Mouse (Mus musculus) heart, embryonic 12.5 days (tissue): ENCODE results near the gene Tcf20. TPM values are rescaled to one million over a fixed set of nuclear protein-coding genes. Genes with fewer than 3 reads are reported as not detected.

Source experiments
- ATAC-seq: fragments of 200-750 bp; cut with Nextera tagmentation; 2 replicates; pipeline ENCODE4 v1.8.0; 2017; ENCODE audit warnings: moderate TSS enrichment, moderate library complexity; ENCODE audit not compliant: insufficient number of reproducible peaks, low FRiP score
- H3K27ac ChIP-seq: fragments of 300-500 bp; sonication (generic); 2 replicates; pipeline ENCODE4 v1.5.1; 2016; ENCODE audit warnings: mild to moderate bottlenecking, moderate library complexity; ENCODE audit not compliant: poor library complexity, severe bottlenecking
- H3K27me3 ChIP-seq: fragments of 300-500 bp; sonication (generic); replicated peaks from 2 replicates; pipeline ENCODE4 v1.6.1; 2016; ENCODE audit warnings: mild to moderate bottlenecking, moderate library complexity
- H3K36me3 ChIP-seq: fragments of 300-500 bp; sonication (generic); 2 replicates; pipeline ENCODE4 v1.6.1; 2016; ENCODE audit warnings: mild to moderate bottlenecking, moderate library complexity
- H3K4me1 ChIP-seq: fragments of 300-500 bp; sonication (generic); replicated peaks from 2 replicates; pipeline ENCODE4 v1.6.1; 2016; ENCODE audit warnings: mild to moderate bottlenecking
- H3K4me2 ChIP-seq: fragments of 300-500 bp; sonication (generic); 2 replicates; pipeline ENCODE4 v1.6.1; 2016; ENCODE audit warnings: mild to moderate bottlenecking, moderate library complexity
- H3K4me3 ChIP-seq: fragments of 300-500 bp; sonication (generic); 2 replicates; pipeline ENCODE4 v1.5.1; 2016; ENCODE audit warnings: mild to moderate bottlenecking
- H3K9ac ChIP-seq: fragments of 300-500 bp; sonication (generic); 2 replicates; pipeline ENCODE4 v1.6.1; 2016; ENCODE audit warnings: mild to moderate bottlenecking, moderate library complexity
- H3K9me3 ChIP-seq: fragments of 300-500 bp; sonication (generic); replicated peaks from 2 replicates; pipeline ENCODE4 v1.6.1; 2016; ENCODE audit warnings: mild to moderate bottlenecking, moderate library complexity
- WGBS: fragments of 180-500 bp; shearing (Covaris S2); methylation state at CpG from one replicate; pipeline ENCODE4 v1.1.7; 2016; 5-methylcytosine and 5-hydroxymethylcytosine counted together
- polyA plus RNA-seq: library from polyadenylated mRNA; unstranded; fragments of >200 nt; fragmentation: Nextera tagmentation; extraction: Ambion mirVana; gene quantifications from 2 replicates; pipeline ENCODE4 v1.2.1, GENCODE M21; 2016

Gene Tcf20
- polyA plus RNA-seq, 1 experiment from 2014 or later, result 5.4 TPM

GRCm38 (mm10) chr15:82922755-82923154 is 64.9 kb downstream of the Tcf20 start:
- peaks cover 78% of the 10 kb centered on the region for H3K4me1 ChIP-seq

GRCm38 (mm10) chr15:82922052-82922451 is 65.6 kb downstream of the Tcf20 start:
- peaks cover 78% of the 10 kb centered on the region for H3K4me1 ChIP-seq
- H3K36me3 ChIP-seq, result no peaks in the 10 kb centered on the region
- peak overlapping the region; percentile 66 for H3K4me2 ChIP-seq
- ATAC-seq, result peak; percentile 87
- peaks cover 43% of the 10 kb centered on the region for H3K27me3 ChIP-seq
- no peak overlapping the region for H3K4me3 ChIP-seq
- H3K9ac ChIP-seq, result no peak overlapping the region
- H3K27ac ChIP-seq, result peak overlapping the region; percentile 46
- no peaks in the 10 kb centered on the region for H3K9me3 ChIP-seq
- WGBS, result 23% methylated on average over 12 of the region's 12 CpGs

More at GRCm38 (mm10) chr15:82922755-82923154, 64.9 kb downstream of the Tcf20 start:
- 47% methylated on average over 4 of the region's 4 CpGs for WGBS
- Histone ChIP-seq H3K4me3 (no peak overlapping the region), H3K27ac (peak overlapping the region; percentile 46), H3K27me3 (peaks cover 43% of the 10 kb centered on the region), H3K36me3 (no peaks in the 10 kb centered on the region), H3K9ac (no peak overlapping the region), H3K9me3 (no peaks in the 10 kb centered on the region), H3K4me2 (peak overlapping the region; percentile 66; the same call in 1 of the 2 replicates)
- ATAC-seq, result no peak

GRCm38 (mm10) chr15:82921559-82921958 is 66.1 kb downstream of the Tcf20 start:
- Histone ChIP-seq H3K4me2 (peak overlapping the region; percentile 66), H3K9ac (no peak overlapping the region), H3K27me3 (peaks cover 39% of the 10 kb centered on the region), H3K27ac (0 out of 2 replicates have a peak overlapping the region, but pooled peaks have one; percentile 4), H3K4me3 (no peak overlapping the region), H3K36me3 (no peaks in the 10 kb centered on the region), H3K9me3 (no peaks in the 10 kb centered on the region), H3K4me1 (peaks cover 74% of the 10 kb centered on the region)
- 15% methylated on average over 1 of the region's 1 CpGs for WGBS
- ATAC-seq, result no peak

- Histone ChIP-seq H3K4me2 (peak overlapping the region; percentile 66), H3K9me3 (no peaks in the 10 kb centered on the region), H3K36me3 (no peaks in the 10 kb centered on the region), H3K4me1 (peaks cover 68% of the 10 kb centered on the region), H3K27ac (0 out of 2 replicates have a peak overlapping the region, but pooled peaks have one; percentile 4), H3K27me3 (peaks cover 39% of the 10 kb centered on the region), H3K4me3 (peak overlapping the region; percentile 31), H3K9ac (0 out of 2 replicates have a peak overlapping the region, but pooled peaks have one; percentile 31)
- ATAC-seq, result peak; percentile 41; the same call in 1 of the 2 replicates
- WGBS, result 8% methylated on average over 13 of the region's 13 CpGs
Measured at GRCm38 (mm10) chr15:82920895-82921515, 66.7 kb downstream of the Tcf20 start.

- ATAC-seq, result no peak
- Histone ChIP-seq H3K9me3 (no peaks in the 10 kb centered on the region), H3K27me3 (peaks cover 51% of the 10 kb centered on the region), H3K4me2 (peak overlapping the region; percentile 46; the same call in 1 of the 2 replicates), H3K4me1 (peaks cover 42% of the 10 kb centered on the region), H3K4me3 (no peak overlapping the region), H3K27ac (no peak overlapping the region), H3K9ac (no peak overlapping the region), H3K36me3 (no peaks in the 10 kb centered on the region)
- 72% methylated on average over 3 of the region's 3 CpGs for WGBS
Measured at GRCm38 (mm10) chr15:82917965-82918364, 69.7 kb downstream of the Tcf20 start.

GRCm38 (mm10) chr15:82917207-82917844 is 70.3 kb downstream of the Tcf20 start:
- no peak overlapping the region for H3K27ac ChIP-seq
- no peaks in the 10 kb centered on the region for H3K36me3 ChIP-seq
- no peak for ATAC-seq
- WGBS, result 44% methylated on average over 28 of the region's 28 CpGs
- H3K9ac ChIP-seq, result no peak overlapping the region
- peaks cover 58% of the 10 kb centered on the region for H3K27me3 ChIP-seq
- H3K4me1 ChIP-seq, result peaks cover 40% of the 10 kb centered on the region
- H3K4me2 ChIP-seq, result peak overlapping the region; percentile 46
- no peaks in the 10 kb centered on the region for H3K9me3 ChIP-seq
- H3K4me3 ChIP-seq, result no peak overlapping the region

- H3K9ac ChIP-seq, result no peak overlapping the region
- no peak overlapping the region for H3K4me3 ChIP-seq
- no peaks in the 10 kb centered on the region for H3K36me3 ChIP-seq
- no peak overlapping the region for H3K27ac ChIP-seq
- ATAC-seq, result no peak
- no peak overlapping the region for H3K4me2 ChIP-seq
- peaks cover 79% of the 10 kb centered on the region for H3K27me3 ChIP-seq
- H3K4me1 ChIP-seq, result peaks cover 32% of the 10 kb centered on the region
- 43% methylated on average over 3 of the region's 3 CpGs for WGBS
- no peaks in the 10 kb centered on the region for H3K9me3 ChIP-seq
Measured at GRCm38 (mm10) chr15:82914455-82914854, 73.2 kb downstream of the Tcf20 start.

- Histone ChIP-seq H3K36me3 (no peaks in the 10 kb centered on the region), H3K9ac (peak overlapping the region; percentile 62), H3K4me3 (peak overlapping the region; percentile 39), H3K27ac (no peak overlapping the region), H3K4me1 (peaks cover 25% of the 10 kb centered on the region), H3K27me3 (peaks cover 64% of the 10 kb centered on the region), H3K9me3 (no peaks in the 10 kb centered on the region), H3K4me2 (peak overlapping the region; percentile 78)
- ATAC-seq, result no peak
- WGBS, result 3% methylated on average over 13 of the region's 13 CpGs
Measured at GRCm38 (mm10) chr15:82911965-82912337, 75.7 kb downstream of the Tcf20 start.

- H3K9ac ChIP-seq, result peak overlapping the region; percentile 62
- no peak overlapping the region for H3K27ac ChIP-seq
- 20% methylated on average over 40 of the region's 44 CpGs for WGBS
- no peak for ATAC-seq
- H3K4me1 ChIP-seq, result peaks cover 32% of the 10 kb centered on the region
- no peaks in the 10 kb centered on the region for H3K36me3 ChIP-seq
- peak overlapping the region; percentile 78 for H3K4me2 ChIP-seq
- peak overlapping the region; percentile 39 for H3K4me3 ChIP-seq
- H3K9me3 ChIP-seq, result no peaks in the 10 kb centered on the region
- peaks cover 60% of the 10 kb centered on the region for H3K27me3 ChIP-seq
Measured at GRCm38 (mm10) chr15:82911001-82911964, 76.4 kb downstream of the Tcf20 start.

GRCm38 (mm10) chr15:82910596-82910995 is 77.1 kb downstream of the Tcf20 start:
- Histone ChIP-seq H3K27ac (no peak overlapping the region), H3K36me3 (no peaks in the 10 kb centered on the region), H3K9me3 (no peaks in the 10 kb centered on the region), H3K4me1 (peaks cover 39% of the 10 kb centered on the region), H3K27me3 (peaks cover 53% of the 10 kb centered on the region), H3K4me2 (no peak overlapping the region), H3K9ac (no peak overlapping the region), H3K4me3 (no peak overlapping the region)
- ATAC-seq, result no peak
- 75% methylated on average over 2 of the region's 2 CpGs for WGBS

- no peaks in the 10 kb centered on the region for H3K9me3 ChIP-seq
- no peaks in the 10 kb centered on the region for H3K36me3 ChIP-seq
- no peak overlapping the region for H3K4me3 ChIP-seq
- no peak for ATAC-seq
- H3K4me2 ChIP-seq, result no peak overlapping the region
- H3K4me1 ChIP-seq, result peaks cover 39% of the 10 kb centered on the region
- WGBS, result 74% methylated on average over 4 of the region's 4 CpGs
- H3K9ac ChIP-seq, result no peak overlapping the region
- H3K27ac ChIP-seq, result no peak overlapping the region
- H3K27me3 ChIP-seq, result peaks cover 50% of the 10 kb centered on the region
Measured at GRCm38 (mm10) chr15:82909791-82910190, 77.9 kb downstream of the Tcf20 start.
